Mouse (Mus musculus) MEL (cell line): ENCODE results near the gene Krtdap.

Experiments
- CTCF ChIP-seq, 3 experiments: IDR thresholded peaks in 2 of 3; conservative IDR thresholded peaks in 1 of 3; 2 replicates each; pipeline ENCODE4 v1.5.1; 2011 to 2012; ENCODE audit warnings: low read length in 3 of 3, low read depth in 2 of 3, mild to moderate bottlenecking in 2 of 3, improper control_type of control experiment in 1 of 3, inconsistent platforms in 1 of 3, mixed read lengths in 1 of 3, moderate library complexity in 1 of 3; ENCODE audit not compliant: control insufficient read depth in 1 of 3, insufficient read depth in 1 of 3, poor library complexity in 1 of 3, severe bottlenecking in 1 of 3
- GABPA ChIP-seq: IDR thresholded peaks from 2 replicates; pipeline ENCODE4 v1.6.1; 2012; ENCODE audit warnings: low read depth, mild to moderate bottlenecking, inconsistent platforms, low read length, improper control_type of control experiment, moderate library complexity
- GATA1 ChIP-seq: IDR thresholded peaks from 2 replicates; pipeline ENCODE4 v1.6.1; 2011; ENCODE audit warnings: low read depth, low read length, improper control_type of control experiment
- POLR2AphosphoS2 ChIP-seq: IDR thresholded peaks from 2 replicates; pipeline ENCODE4 v1.6.1; 2011; ENCODE audit warnings: low read length, improper control_type of control experiment
- ZC3H11A ChIP-seq: IDR thresholded peaks from 2 replicates; pipeline ENCODE4 v1.6.1; 2012; ENCODE audit warnings: low read depth, mild to moderate bottlenecking, inconsistent platforms, low read length, improper control_type of control experiment

DNA sequence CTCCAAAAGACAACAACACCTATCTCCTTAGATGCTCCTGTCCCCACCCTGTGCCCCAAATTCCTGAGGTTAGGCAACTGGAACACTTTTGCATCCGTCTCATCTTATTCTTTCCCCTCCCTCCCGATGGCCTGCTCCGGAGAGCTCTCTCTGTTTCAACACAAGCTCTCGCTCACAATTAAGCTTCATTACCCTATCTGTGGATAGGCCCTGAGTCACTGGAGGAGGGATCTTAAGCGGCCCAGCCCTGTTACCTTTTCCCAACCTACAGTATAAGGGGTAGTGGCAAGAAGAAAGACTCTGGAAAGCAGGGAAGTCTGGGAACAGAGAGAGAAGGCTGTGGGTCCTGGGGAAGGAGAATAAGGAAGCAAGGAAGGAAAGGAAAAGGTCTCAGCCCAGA, 24.2 kb upstream of the Krtdap start, which contains the start of gene Dmkn:
- TF ChIP-seq GABPA (no peak), POLR2AphosphoS2 (no peak), GATA1 (no peak), ZC3H11A (no peak), CTCF (IDR thresholded peaks at IDR 0.05 in 2 of 3, conservative IDR thresholded peaks at IDR 0.05 in 1 of 3; ENCODE audit: control insufficient read depth in 1 of 3, insufficient read depth in 1 of 3, low read depth in 2 of 3, low read length in 3 of 3, poor library complexity in 1 of 3, severe bottlenecking in 1 of 3) (no peak)
